Mouse (Mus musculus) C2C12 (cell line): ENCODE measurements around the gene Kif16b.

Experiments used
- CEBPB ChIP-seq: IDR thresholded peaks from one replicate; pipeline ENCODE4 v1.6.1; 2011; ENCODE audit warnings: low read depth, mild to moderate bottlenecking, control low read depth, moderate library complexity
- CTCF ChIP-seq: IDR thresholded peaks from one replicate; pipeline ENCODE4 v1.5.1; 2011; ENCODE audit not compliant: control insufficient read depth, insufficient read depth, insufficient read length
- MAX ChIP-seq: IDR thresholded peaks from one replicate; pipeline ENCODE4 v1.6.1; 2011; ENCODE audit warnings: mild to moderate bottlenecking, control low read depth
- MYOG ChIP-seq: IDR thresholded peaks from one replicate; pipeline ENCODE4 v1.6.1; 2011; ENCODE audit not compliant: control insufficient read depth, insufficient read length; ENCODE audit errors: extremely low read depth
- USF1 ChIP-seq: IDR thresholded peaks from one replicate; pipeline ENCODE4 v1.6.1; 2011; ENCODE audit warnings: low read depth, mild to moderate bottlenecking, control low read depth, moderate library complexity

DNA sequence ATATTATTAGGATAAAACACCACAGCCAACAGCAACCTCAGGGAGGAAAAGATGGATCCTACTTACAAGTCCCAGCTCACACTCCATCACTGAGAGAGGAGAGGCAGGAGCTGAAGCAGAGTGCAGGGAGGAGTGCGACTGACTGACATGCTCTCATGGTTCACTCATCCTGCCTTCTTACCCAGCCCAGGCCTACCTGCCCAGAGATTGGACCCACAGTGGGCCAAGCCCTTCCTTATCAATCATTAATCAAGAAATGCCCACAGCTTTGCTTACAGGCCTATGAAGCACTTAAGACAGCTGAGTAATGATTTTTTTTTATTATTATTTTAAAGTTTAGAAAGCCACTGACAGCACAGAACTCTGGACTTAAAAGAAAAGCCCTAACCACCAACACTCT, 7.6 kb downstream of the Kif16b start:
- no peak for TF ChIP-seq CTCF
- no peak for TF ChIP-seq CEBPB
- no peak for TF ChIP-seq MAX
- TF ChIP-seq MYOG, result no peak
- no peak for TF ChIP-seq USF1
